Mouse (Mus musculus): ENCODE data around the gene Yeats2. TPM values are rescaled to one million over a fixed set of nuclear protein-coding genes. Genes with fewer than 3 reads are reported as not detected.

Yeats2 gene
- polyA plus RNA-seq, 2 experiments, result 3.0 to 7.6 TPM

- H3K27me3 ChIP-seq (ENCODE audit: control insufficient read depth, insufficient read depth, low read length), result no peaks in the 10 kb centered on the region
- TF ChIP-seq EP300 (IDR thresholded peaks at IDR 0.05; ENCODE audit: low read depth) (no peak), CTCF (IDR thresholded peaks at IDR 0.05; ENCODE audit: low read depth) (no peak)
- no peak overlapping the region for H3K27ac ChIP-seq
- H3K4me1 ChIP-seq (replicated peaks; ENCODE audit: control insufficient read depth in 2 of 2, insufficient read depth in 2 of 2, low read length in 1 of 2), result no peaks in the 10 kb centered on the region
- DNase-seq (ENCODE audit: low read depth in 3 of 3, low spot score in 3 of 3), result no peak
- H3K4me3 ChIP-seq (ENCODE audit: insufficient read depth in 1 of 2, low read depth in 2 of 2, low read length in 2 of 2), result no peak overlapping the region
- no peak overlapping the region for H3K4me2 ChIP-seq (ENCODE audit: low read depth)
- peaks cover 18% of the 10 kb centered on the region for H3K36me3 ChIP-seq (replicated peaks; ENCODE audit: control insufficient read depth, insufficient read depth, low read depth)
- H3K9me3 ChIP-seq (ENCODE audit: control insufficient read depth, low read length), result no peaks in the 10 kb centered on the region
- H3K9ac ChIP-seq (replicated peaks), result no peak overlapping the region
- no peak for ATAC-seq (ENCODE audit: insufficient read depth)
- 85% methylated on average over 5 of the region's 5 CpGs for WGBS (ENCODE audit: insufficient replicate concordance)
These were observed 87.3 kb downstream of the Yeats2 start for GRCm38 (mm10) chr16:20228167-20228566.

GRCm38 (mm10) chr16:20234406-20234805, 93.5 kb downstream of the Yeats2 start:
- ATAC-seq (ENCODE audit: insufficient read depth) (no peak), DNase-seq (ENCODE audit: low read depth in 3 of 3, low spot score in 3 of 3) (no peak)
- Histone ChIP-seq H3K27me3 (ENCODE audit: control insufficient read depth, insufficient read depth, low read length) (peaks cover 4% of the 10 kb centered on the region), H3K9ac (replicated peaks) (no peak overlapping the region), H3K4me2 (ENCODE audit: low read depth) (no peak overlapping the region), H3K4me1 (replicated peaks; ENCODE audit: control insufficient read depth in 2 of 2, insufficient read depth in 2 of 2, low read length in 1 of 2) (no peaks in the 10 kb centered on the region), H3K4me3 (ENCODE audit: insufficient read depth in 1 of 2, low read depth in 2 of 2, low read length in 2 of 2) (no peak overlapping the region), H3K9me3 (ENCODE audit: control insufficient read depth, low read length) (no peaks in the 10 kb centered on the region), H3K27ac (no peak overlapping the region), H3K36me3 (replicated peaks; ENCODE audit: control insufficient read depth, insufficient read depth, low read depth) (peaks cover under 1% of the 10 kb centered on the region; the same call in 1 of the 2 replicates)
- 46% methylated on average over 4 of the region's 4 CpGs for WGBS (ENCODE audit: insufficient replicate concordance)
- TF ChIP-seq CTCF (IDR thresholded peaks at IDR 0.05; ENCODE audit: low read depth) (no peak), EP300 (IDR thresholded peaks at IDR 0.05; ENCODE audit: low read depth) (no peak)

- Histone ChIP-seq H3K4me1 (replicated peaks; ENCODE audit: control insufficient read depth in 2 of 2, insufficient read depth in 2 of 2, low read length in 1 of 2) (no peaks in the 10 kb centered on the region), H3K27me3 (ENCODE audit: control insufficient read depth, insufficient read depth, low read length) (peaks cover 31% of the 10 kb centered on the region), H3K4me3 (ENCODE audit: insufficient read depth in 1 of 2, low read depth in 2 of 2, low read length in 2 of 2) (no peak overlapping the region), H3K4me2 (ENCODE audit: low read depth) (no peak overlapping the region), H3K9me3 (ENCODE audit: control insufficient read depth, low read length) (no peaks in the 10 kb centered on the region), H3K9ac (replicated peaks) (no peak overlapping the region), H3K27ac (no peak overlapping the region), H3K36me3 (replicated peaks; ENCODE audit: control insufficient read depth, insufficient read depth, low read depth) (no peaks in the 10 kb centered on the region)
- ATAC-seq (ENCODE audit: insufficient read depth) (no peak), DNase-seq (ENCODE audit: low read depth in 3 of 3, low spot score in 3 of 3) (no peak)
- 66% methylated on average over 4 of the region's 4 CpGs for WGBS (ENCODE audit: insufficient replicate concordance)
- no peak for TF ChIP-seq EP300 (IDR thresholded peaks at IDR 0.05; ENCODE audit: low read depth)
- no peak for TF ChIP-seq CTCF (IDR thresholded peaks at IDR 0.05; ENCODE audit: low read depth)
These were observed 96.6 kb downstream of the Yeats2 start for GRCm38 (mm10) chr16:20237426-20237825.

- Histone ChIP-seq H3K27me3 (ENCODE audit: control insufficient read depth, insufficient read depth, low read length) (peaks cover 31% of the 10 kb centered on the region), H3K4me2 (ENCODE audit: low read depth) (no peak overlapping the region), H3K9ac (replicated peaks) (no peak overlapping the region), H3K27ac (no peak overlapping the region), H3K9me3 (ENCODE audit: control insufficient read depth, low read length) (no peaks in the 10 kb centered on the region), H3K4me3 (ENCODE audit: insufficient read depth in 1 of 2, low read depth in 2 of 2, low read length in 2 of 2) (no peak overlapping the region), H3K4me1 (replicated peaks; ENCODE audit: control insufficient read depth in 2 of 2, insufficient read depth in 2 of 2, low read length in 1 of 2) (no peaks in the 10 kb centered on the region), H3K36me3 (replicated peaks; ENCODE audit: control insufficient read depth, insufficient read depth, low read depth) (no peaks in the 10 kb centered on the region)
- no peak for ATAC-seq (ENCODE audit: insufficient read depth)
- no peak for TF ChIP-seq EP300 (IDR thresholded peaks at IDR 0.05; ENCODE audit: low read depth)
- TF ChIP-seq CTCF (IDR thresholded peaks at IDR 0.05; ENCODE audit: low read depth), result no peak
- 71% methylated on average over 4 of the region's 4 CpGs for WGBS (ENCODE audit: insufficient replicate concordance)
- DNase-seq (ENCODE audit: low read depth in 3 of 3, low spot score in 3 of 3), result no peak
These were observed 97.8 kb downstream of the Yeats2 start for GRCm38 (mm10) chr16:20238646-20239045.

GRCm38 (mm10) chr16:20240468-20241414, 99.9 kb downstream of the Yeats2 start, which contains the start of gene Map6d1:
TSS of gene Map6d1 (minus strand) at chr16:20241358.
- H3K9ac ChIP-seq (replicated peaks), result no peak within 1 kb of the TSS
- peaks cover 31% of the 10 kb centered on the region for H3K27me3 ChIP-seq (ENCODE audit: control insufficient read depth, insufficient read depth, low read length)
- DNase-seq (ENCODE audit: low read depth in 3 of 3, low spot score in 3 of 3) (no peak), ATAC-seq (ENCODE audit: insufficient read depth) (no peak)
- no peaks in the 10 kb centered on the region for H3K4me1 ChIP-seq (replicated peaks; ENCODE audit: control insufficient read depth in 2 of 2, insufficient read depth in 2 of 2, low read length in 1 of 2)
- peak within 1 kb of the TSS; percentile 46 to 55 for H3K4me3 ChIP-seq (ENCODE audit: insufficient read depth in 1 of 2, low read depth in 2 of 2, low read length in 2 of 2)
- H3K27ac ChIP-seq, result no peak within 1 kb of the TSS
- 2% methylated on average over 90 of the region's 90 CpGs for WGBS (ENCODE audit: insufficient replicate concordance)
- no peaks in the 10 kb centered on the region for H3K9me3 ChIP-seq (ENCODE audit: control insufficient read depth, low read length)
- H3K4me2 ChIP-seq (ENCODE audit: low read depth), result peak within 1 kb of the TSS; percentile 70
- no peak for TF ChIP-seq CTCF (IDR thresholded peaks at IDR 0.05; ENCODE audit: low read depth)
- no peak for TF ChIP-seq EP300 (IDR thresholded peaks at IDR 0.05; ENCODE audit: low read depth)
- H3K36me3 ChIP-seq (replicated peaks; ENCODE audit: control insufficient read depth, insufficient read depth, low read depth), result no peaks in the 10 kb centered on the region

Data from liver, embryonic 14.5 days (tissue).